Mouse (Mus musculus) monocyte, adult 5-6 weeks (primary cell): ENCODE data around the gene Nacad. TPM values are rescaled to one million over a fixed set of nuclear protein-coding genes. Genes with fewer than 3 reads are reported as not detected.

Experiments
- ATAC-seq: fragments of 153-309, 156-312 bp; replicated peaks from 2 replicates; pipeline ENCODE4 v1.8.0; 2017; ENCODE audit warnings: mild to moderate bottlenecking; ENCODE audit not compliant: low TSS enrichment, insufficient number of reproducible peaks, severe bottlenecking, poor library complexity, low FRiP score
- total RNA-seq: library from RNA; stranded (forward); fragments of 200-1000, 200-491, 200-594 nt; gene quantifications from 3 replicates; pipeline ENCODE4 v1.2.3, GENCODE M21; 2017

Gene Nacad
- total RNA-seq, 1 experiment from 2014 or later = 2.7 TPM

GRCm38 (mm10) chr11:6615250-6616205, 9.7 kb upstream of the Nacad start:
- ATAC-seq = peak; percentile 42; the same call in 1 of the 2 replicates

GRCm38 (mm10) chr11:6605021-6605481, 802 bp downstream of the Nacad start:
- no peak for ATAC-seq

GRCm38 (mm10) chr11:6604604-6604936, 1.3 kb downstream of the Nacad start:
- no peak for ATAC-seq

GRCm38 (mm10) chr11:6603887-6604603, 1.8 kb downstream of the Nacad start:
- no peak for ATAC-seq

GRCm38 (mm10) chr11:6603224-6603623, 2.6 kb downstream of the Nacad start:
- ATAC-seq = no peak

GRCm38 (mm10) chr11:6602662-6603061, 3.2 kb downstream of the Nacad start:
- no peak for ATAC-seq

- ATAC-seq = no peak
These were observed 4.0 kb downstream of the Nacad start for GRCm38 (mm10) chr11:6601649-6602480.

GRCm38 (mm10) chr11:6600284-6600944, 5.4 kb downstream of the Nacad start:
- ATAC-seq = no peak

- ATAC-seq = no peak
These were observed 6.0 kb downstream of the Nacad start for GRCm38 (mm10) chr11:6599831-6600230.

- ATAC-seq = no peak
These were observed 6.7 kb downstream of the Nacad start for GRCm38 (mm10) chr11:6599011-6599681.

GRCm38 (mm10) chr11:6598191-6598889, 7.5 kb downstream of the Nacad start:
- ATAC-seq = no peak

GRCm38 (mm10) chr11:6597523-6597922, 8.3 kb downstream of the Nacad start:
- ATAC-seq = no peak

- ATAC-seq = no peak
These were observed 9.2 kb downstream of the Nacad start for GRCm38 (mm10) chr11:6596616-6597015.

- no peak for ATAC-seq
These were observed 9.6 kb downstream of the Nacad start for GRCm38 (mm10) chr11:6596205-6596604.

GRCm38 (mm10) chr11:6595339-6595738, 10.5 kb downstream of the Nacad start:
- no peak for ATAC-seq

GRCm38 (mm10) chr11:6594845-6595244, 11.0 kb downstream of the Nacad start:
- ATAC-seq = no peak

- no peak for ATAC-seq
These were observed 12.4 kb downstream of the Nacad start for GRCm38 (mm10) chr11:6593406-6593805.
